Mouse (Mus musculus) liver, postnatal 0 days (tissue): Measurements from ENCODE around the gene Pus10. TPM values are rescaled to one million over a fixed set of nuclear protein-coding genes. Genes with fewer than 3 reads are reported as not detected.

Source experiments
- ATAC-seq: fragments of 200-750 bp; cut with Nextera tagmentation; 2 replicates; pipeline ENCODE4 v1.8.0; 2017; ENCODE audit warnings: mild to moderate bottlenecking, moderate library complexity
- DNase-seq: peaks from one replicate; pipeline ENCODE4 v3.0.0-alpha.2; 2016
- H3K27ac ChIP-seq: fragments of 300-500 bp; sonication (generic); 2 replicates; pipeline ENCODE4 v1.5.1; 2014; ENCODE audit warnings: antibody characterized with exemption, moderate library complexity, mild to moderate bottlenecking, low read depth
- H3K27me3 ChIP-seq: fragments of 300-500 bp; sonication (generic); 2 replicates; pipeline ENCODE4 v1.6.1; 2014; ENCODE audit warnings: low read length, control low read depth, mixed read lengths; ENCODE audit not compliant: insufficient read depth
- H3K36me3 ChIP-seq: fragments of 300-500 bp; sonication (generic); replicated peaks from 2 replicates; pipeline ENCODE4 v1.6.1; 2014; ENCODE audit warnings: mild to moderate bottlenecking, control low read depth, low read length, moderate library complexity, mixed read lengths; ENCODE audit not compliant: insufficient read depth
- H3K4me1 ChIP-seq: fragments of 300-500 bp; sonication (generic); 2 replicates; pipeline ENCODE4 v1.6.1; 2014; ENCODE audit warnings: antibody characterized with exemption, mild to moderate bottlenecking, control low read depth; ENCODE audit not compliant: insufficient read depth
- H3K4me2 ChIP-seq: fragments of 300-500 bp; sonication (generic); 2 replicates; pipeline ENCODE4 v1.6.1; 2014; ENCODE audit warnings: low read depth, mild to moderate bottlenecking, low read length, moderate library complexity, mixed read lengths
- H3K4me3 ChIP-seq: fragments of 300-500 bp; sonication (generic); 2 replicates; pipeline ENCODE4 v1.5.1; 2014; ENCODE audit warnings: low read depth, low read length
- H3K9ac ChIP-seq: fragments of 300-500 bp; sonication (generic); replicated peaks from 2 replicates; pipeline ENCODE4 v1.6.1; 2014; ENCODE audit warnings: mild to moderate bottlenecking, moderate library complexity
- H3K9me3 ChIP-seq: fragments of 300-500 bp; sonication (generic); 2 replicates; pipeline ENCODE4 v1.6.1; 2016; ENCODE audit warnings: mild to moderate bottlenecking, control low read depth, low read length, mixed read lengths
- CTCF ChIP-seq: sonication (generic); IDR thresholded peaks from 2 replicates; pipeline ENCODE4 v1.5.1; 2016; ENCODE audit warnings: antibody characterized with exemption, low read depth
- EP300 ChIP-seq: IDR thresholded peaks from 2 replicates; pipeline ENCODE4 v1.6.1; 2016; ENCODE audit warnings: antibody characterized with exemption, low read depth, mild to moderate bottlenecking
- WGBS: fragments of 180-500 bp; shearing (Covaris S2); extraction: QIAGEN DNeasy Blood & Tissue Kit; methylation state at CpG from one replicate; pipeline ENCODE4 v1.1.7; 2014; ENCODE audit not compliant: insufficient replicate concordance; 5-methylcytosine and 5-hydroxymethylcytosine counted together
- polyA plus RNA-seq: library from polyadenylated mRNA; unstranded; fragments of >200 nt; fragmentation: Nextera tagmentation; extraction: Ambion mirVana; gene quantifications from 2 replicates; pipeline ENCODE4 v1.2.1, GENCODE M21; 2015

The Pus10 gene
- polyA plus RNA-seq, 1 experiment from 2014 or later = 10.4 TPM

GRCm38 (mm10) chr11:23735820-23736470 is 70.5 kb downstream of the Pus10 start:
- Histone ChIP-seq H3K4me1 (no peaks in the 10 kb centered on the region), H3K9ac (no peak overlapping the region), H3K36me3 (peaks cover 25% of the 10 kb centered on the region), H3K4me2 (no peak overlapping the region), H3K4me3 (no peak overlapping the region), H3K27ac (no peak overlapping the region), H3K9me3 (no peaks in the 10 kb centered on the region), H3K27me3 (no peaks in the 10 kb centered on the region)
- DNase-seq (no peak), ATAC-seq (no peak)
- no peak for TF ChIP-seq EP300
- no peak for TF ChIP-seq CTCF

DNA sequence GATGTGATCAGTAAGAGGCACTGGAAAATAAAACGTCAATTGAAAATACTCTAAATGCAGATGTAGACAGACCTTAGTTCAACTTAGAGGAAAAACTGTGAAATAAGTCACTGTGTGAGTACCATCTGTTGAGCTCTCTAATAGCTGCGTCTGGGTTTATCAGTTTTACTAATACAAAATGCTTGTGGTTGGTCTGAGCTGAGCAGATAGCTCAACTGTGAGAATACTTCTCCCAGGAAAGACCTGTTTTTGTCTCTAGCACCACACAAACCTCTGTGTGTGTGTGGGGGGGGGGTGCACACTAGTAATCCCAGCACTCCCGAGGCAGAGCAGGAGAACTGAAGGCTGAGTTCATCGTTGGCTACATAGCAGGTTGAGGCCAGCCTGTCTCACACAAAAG is 75.4 kb downstream of the Pus10 start:
- no peak for DNase-seq
- ATAC-seq = no peak
- WGBS = 51% methylated on average over 4 of the region's 4 CpGs
- Histone ChIP-seq H3K9ac (no peak overlapping the region), H3K4me2 (no peak overlapping the region), H3K27me3 (no peaks in the 10 kb centered on the region), H3K36me3 (peaks cover 40% of the 10 kb centered on the region), H3K4me3 (no peak overlapping the region), H3K27ac (no peak overlapping the region), H3K4me1 (no peaks in the 10 kb centered on the region), H3K9me3 (no peaks in the 10 kb centered on the region)
- no peak for TF ChIP-seq EP300
- no peak for TF ChIP-seq CTCF

DNA sequence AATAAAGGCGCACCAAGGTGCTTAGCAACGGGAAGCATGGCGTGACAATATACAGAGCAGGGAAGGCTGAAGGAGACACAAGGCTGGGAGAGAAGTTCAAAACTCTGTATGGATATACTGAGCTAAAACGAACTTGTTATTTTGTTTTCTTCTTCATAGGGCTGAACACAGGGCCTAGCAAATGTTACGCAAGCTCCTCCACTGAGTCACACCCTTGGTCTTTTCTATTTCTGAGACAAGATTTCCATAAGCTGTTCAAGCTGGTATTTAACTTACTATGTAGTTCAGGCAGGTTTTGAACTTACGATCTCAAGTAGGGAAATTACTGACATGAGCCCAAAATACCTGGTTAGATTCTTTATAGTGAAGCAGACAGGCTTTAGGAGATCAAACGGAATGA is 75.9 kb downstream of the Pus10 start:
- Histone ChIP-seq H3K4me3 (no peak overlapping the region), H3K27ac (no peak overlapping the region), H3K4me1 (no peaks in the 10 kb centered on the region), H3K36me3 (peaks cover 40% of the 10 kb centered on the region), H3K9me3 (no peaks in the 10 kb centered on the region), H3K27me3 (no peaks in the 10 kb centered on the region), H3K9ac (no peak overlapping the region), H3K4me2 (no peak overlapping the region)
- no peak for DNase-seq
- no peak for ATAC-seq
- 83% methylated on average over 7 of the region's 7 CpGs for WGBS
- TF ChIP-seq CTCF = no peak
- TF ChIP-seq EP300 = no peak

GRCm38 (mm10) chr11:23744352-23744751 is 78.9 kb downstream of the Pus10 start:
- ATAC-seq (no peak), DNase-seq (no peak)
- H3K4me1 ChIP-seq = no peaks in the 10 kb centered on the region
- 64% methylated on average over 3 of the region's 3 CpGs for WGBS
- H3K9ac ChIP-seq = no peak overlapping the region
- H3K9me3 ChIP-seq = no peaks in the 10 kb centered on the region
- H3K27me3 ChIP-seq = no peaks in the 10 kb centered on the region
- no peak overlapping the region for H3K27ac ChIP-seq
- H3K4me3 ChIP-seq = no peak overlapping the region
- TF ChIP-seq EP300 (peak; percentile 53), CTCF (no peak)
- H3K4me2 ChIP-seq = no peak overlapping the region
- peaks cover 41% of the 10 kb centered on the region for H3K36me3 ChIP-seq

- Histone ChIP-seq H3K4me1 (no peaks in the 10 kb centered on the region), H3K9ac (no peak overlapping the region), H3K9me3 (no peaks in the 10 kb centered on the region), H3K27ac (no peak overlapping the region), H3K4me2 (no peak overlapping the region), H3K36me3 (peaks cover 29% of the 10 kb centered on the region), H3K27me3 (no peaks in the 10 kb centered on the region), H3K4me3 (no peak overlapping the region)
- TF ChIP-seq CTCF (no peak), EP300 (no peak)
- 86% methylated on average over 4 of the region's 4 CpGs for WGBS
- DNase-seq = no peak
- ATAC-seq = no peak
These were observed 80.6 kb downstream of the Pus10 start for GRCm38 (mm10) chr11:23746102-23746501.

DNA sequence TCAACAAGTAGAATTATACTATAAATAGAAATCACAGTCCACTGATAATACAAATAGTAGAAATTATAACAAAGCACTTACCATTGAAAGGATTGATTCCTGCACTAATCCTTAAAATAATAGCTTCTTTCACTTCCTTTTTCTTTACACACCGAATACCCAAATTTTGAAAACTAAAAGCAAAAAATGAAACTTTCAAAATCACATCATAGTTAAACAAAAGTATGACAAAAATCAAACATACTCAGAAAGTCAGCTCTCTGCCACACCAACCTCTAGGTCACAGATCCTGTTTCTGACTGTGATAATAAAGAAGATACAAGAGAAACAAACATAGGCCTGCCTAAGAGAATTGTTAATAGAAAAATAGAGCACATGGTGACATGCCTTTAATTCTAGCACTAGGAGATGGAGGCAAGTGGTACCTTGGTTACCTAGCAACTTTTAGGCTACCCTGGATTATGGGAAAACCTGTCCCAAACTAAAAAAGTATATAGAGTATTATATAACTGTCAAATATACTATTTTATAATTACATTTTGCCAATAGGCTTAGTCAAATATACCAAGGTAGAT is 87.7 kb downstream of the Pus10 start:
- Histone ChIP-seq H3K27ac (no peak overlapping the region), H3K9me3 (no peaks in the 10 kb centered on the region), H3K9ac (no peak overlapping the region), H3K4me3 (no peak overlapping the region), H3K36me3 (peaks cover 14% of the 10 kb centered on the region; the same call in 1 of the 2 replicates), H3K4me1 (no peaks in the 10 kb centered on the region), H3K27me3 (no peaks in the 10 kb centered on the region), H3K4me2 (no peak overlapping the region)
- DNase-seq (no peak), ATAC-seq (no peak)
- WGBS = 82% methylated on average over 1 of the region's 1 CpGs
- TF ChIP-seq CTCF = no peak
- TF ChIP-seq EP300 = no peak
